Mouse (Mus musculus) CH12.LX (cell line): Measurements from ENCODE around the gene Sprn.

Experiments used
- CHD2 ChIP-seq: IDR thresholded peaks from 2 replicates; pipeline ENCODE4 v1.6.1; 2011; ENCODE audit warnings: low read length, improper control_type of control experiment
- CTCF ChIP-seq, 2 experiments: IDR thresholded peaks in 1 of 2; conservative IDR thresholded peaks in 1 of 2; 2 replicates each; pipeline ENCODE4 v1.5.1; 2011 to 2012; ENCODE audit warnings: low read depth in 2 of 2, low read length in 2 of 2, improper control_type of control experiment in 1 of 2, inconsistent platforms in 1 of 2, mild to moderate bottlenecking in 1 of 2, moderate library complexity in 1 of 2
- ELF1 ChIP-seq: IDR thresholded peaks from 2 replicates; pipeline ENCODE4 v1.6.1; 2014; ENCODE audit warnings: low read depth, mild to moderate bottlenecking, inconsistent platforms, low read length, improper control_type of control experiment
- EP300 ChIP-seq: IDR thresholded peaks from 2 replicates; pipeline ENCODE4 v1.6.1; 2011; ENCODE audit warnings: low read length, improper control_type of control experiment
- MEF2A ChIP-seq: IDR thresholded peaks from 2 replicates; pipeline ENCODE4 v1.6.1; 2014; ENCODE audit warnings: low read depth, mild to moderate bottlenecking, inconsistent platforms, low read length, improper control_type of control experiment, borderline replicate concordance
- MYC ChIP-seq: IDR thresholded peaks from 2 replicates; pipeline ENCODE4 v1.6.1; 2011; ENCODE audit warnings: low read depth, mild to moderate bottlenecking, improper control_type of control experiment, low read length
- ZC3H11A ChIP-seq: IDR thresholded peaks from 2 replicates; pipeline ENCODE4 v1.6.1; 2012; ENCODE audit warnings: low read depth, mild to moderate bottlenecking, inconsistent platforms, low read length, improper control_type of control experiment

DNA sequence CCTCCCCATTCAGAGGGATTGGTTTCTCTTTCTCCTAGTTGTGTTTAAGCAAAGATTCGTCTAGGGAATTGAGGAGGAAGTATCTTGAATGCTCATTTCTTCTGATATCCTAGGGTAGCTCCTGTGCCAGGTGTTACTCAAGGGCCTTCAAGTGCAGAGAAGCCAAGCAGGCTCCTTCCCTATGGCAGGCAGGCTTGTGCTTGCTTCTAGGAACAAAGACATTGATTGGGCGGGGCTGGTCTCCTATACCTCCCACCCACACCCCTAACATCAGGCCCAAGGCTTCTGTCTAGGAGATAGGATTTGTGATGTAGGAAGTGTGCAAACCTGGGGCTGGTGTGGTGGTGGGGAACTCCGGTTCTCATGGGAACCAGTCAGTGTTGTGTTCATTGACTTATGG, 27.7 kb downstream of the Sprn start:
- TF ChIP-seq CTCF (conservative IDR thresholded peaks at IDR 0.05 in 1 of 2, IDR thresholded peaks at IDR 0.05 in 1 of 2; ENCODE audit: low read depth in 2 of 2, low read length in 2 of 2) (no peak), ZC3H11A (no peak), MYC (no peak), CHD2 (no peak), ELF1 (no peak), MEF2A (no peak), EP300 (no peak)
